ENCODE assay signal across 24 mouse cellular contexts in the genomic region with DNA sequence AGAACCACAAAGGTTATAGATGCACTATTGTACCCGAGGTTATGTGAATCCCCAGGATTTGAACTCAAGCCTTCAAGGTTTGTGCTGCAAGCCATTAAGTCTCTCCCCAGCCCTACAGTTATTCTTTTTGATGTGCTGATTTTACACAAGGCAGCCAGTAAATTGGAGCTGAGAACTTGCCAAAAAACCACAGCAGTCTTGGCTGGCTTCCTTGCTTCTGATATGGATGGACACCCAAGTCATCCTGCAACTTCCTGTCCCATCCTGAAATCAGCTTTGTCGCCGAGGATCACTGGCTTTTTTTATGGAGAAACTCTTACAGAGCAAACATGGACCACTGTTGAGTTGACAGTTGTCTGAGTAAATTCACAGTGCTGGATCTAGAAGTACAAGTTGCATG. TPM values are rescaled to one million over a fixed set of nuclear protein-coding genes. Genes with fewer than 3 reads are reported as not detected.
DNase-seq lines count a peak whose midpoint lies in the region; ATAC-seq and TF ChIP-seq lines count a peak whose summit lies in the region.
"Had no signal": no experiment of that assay in that cellular context is flagged by ENCODE, and none has a peak within 500 bp of the region (broad histone marks: within the 10 kb centered on the region; RNA-seq: fewer than 3 reads in every experiment).

No protein-coding gene starts in this region.

- ATAC-seq in lung, embryonic 14.5 days (ENCODE audit: insufficient read depth): no peak
- ATAC-seq: CD4-positive, CD25-positive, alpha-beta regulatory T cell, adult 4 months; forebrain, embryonic 14.5 days had no signal

- H3K9me3 ChIP-seq in lung, embryonic 14.5 days (ENCODE audit: low read depth, low read length): no peaks in the 10 kb centered on the region
- H3K9me3 ChIP-seq: embryonic facial prominence, embryonic 15.5 days; forebrain, embryonic 10.5 days; heart, embryonic 12.5 days; hindbrain, embryonic 10.5 days; hindbrain, embryonic 15.5 days had no signal

- no peaks in the 10 kb centered on the region for H3K27me3 ChIP-seq in lung, embryonic 14.5 days (ENCODE audit: insufficient read depth, low read length)
- H3K27me3 ChIP-seq: embryonic facial prominence, embryonic 15.5 days; hindbrain, embryonic 15.5 days had no signal

- WGBS in lung, embryonic 14.5 days: 42% methylated on average over 3 of the region's 3 CpGs

- no peaks in the 10 kb centered on the region for H3K36me3 ChIP-seq in lung, embryonic 14.5 days (ENCODE audit: insufficient read depth)
- H3K36me3 ChIP-seq: embryonic facial prominence, embryonic 15.5 days; forebrain, embryonic 10.5 days; G1E; heart, embryonic 12.5 days; hindbrain, embryonic 10.5 days; hindbrain, embryonic 15.5 days had no signal

- no peak overlapping the region for H3K4me3 ChIP-seq in lung, embryonic 14.5 days (ENCODE audit: low read depth, low read length)
- H3K4me3 ChIP-seq: embryonic facial prominence, embryonic 15.5 days; erythroblast, embryonic 14.5 days; forebrain, embryonic 10.5 days; gastrocnemius, adult 2 months; heart, embryonic 12.5 days; hindbrain, embryonic 10.5 days; hindbrain, embryonic 15.5 days had no signal

- no peak for TF ChIP-seq CTCF in lung, embryonic 14.5 days (IDR thresholded peaks at IDR 0.05; ENCODE audit: low read depth)

- H3K9ac ChIP-seq in lung, embryonic 14.5 days: no peak overlapping the region
- H3K9ac ChIP-seq: embryonic facial prominence, embryonic 15.5 days; heart, embryonic 12.5 days; hindbrain, embryonic 15.5 days had no signal

- H3K4me2 ChIP-seq in lung, embryonic 14.5 days: no peak overlapping the region
- H3K4me2 ChIP-seq: embryonic facial prominence, embryonic 15.5 days; heart, embryonic 12.5 days; hindbrain, embryonic 15.5 days had no signal

- H3K27ac ChIP-seq in lung, embryonic 14.5 days (ENCODE audit: low read depth): no peak overlapping the region
- H3K27ac ChIP-seq: embryonic facial prominence, embryonic 15.5 days; forebrain, embryonic 10.5 days; gastrocnemius, adult 2 months; hindbrain, embryonic 10.5 days had no signal

- peak; percentile 73 to 77 for DNase-seq in cerebellum, postnatal 10 days
- no peak for DNase-seq in cerebellum, adult 9-10 months
- peak; percentile 40 for DNase-seq in kidney, postnatal 14 days
- no peak for DNase-seq in kidney, postnatal 25 days
- peak; percentile 87 for DNase-seq in lung, embryonic 14.5 days
- no peak for DNase-seq in lung, postnatal 36 days
- no peak for DNase-seq in adrenal gland, adult (ENCODE audit: inconsistent age in 2 of 2, low spot score in 1 of 2)
- DNase-seq: adrenal gland, postnatal 10 days; B cell, adult 2 months; cerebellum, adult 18-20 months; embryo, embryonic 11 days; gastrocnemius, adult 2 months; gastrocnemius, postnatal 25 days had no signal

- H3K4me1 ChIP-seq in lung, embryonic 14.5 days (ENCODE audit: insufficient read depth): peaks cover 7% of the 10 kb centered on the region

RNA-seq across cellular contexts. Expression of gene Grk3, which starts 14.5 kb away (rescaled TPM):
- polyA plus RNA-seq in lung, embryonic 14.5 days (2014; fragmentation: Nextera tagmentation; extraction: Ambion mirVana): 14.1 and 15.0 TPM in 2 replicates
- polyA plus RNA-seq: G1E had no signal

RNA-seq across cellular contexts. Expression of gene Crybb2, which starts 39.8 kb away (rescaled TPM):
- not detected in 2 replicates for polyA plus RNA-seq in lung, embryonic 14.5 days (2014; fragmentation: Nextera tagmentation; extraction: Ambion mirVana)
- polyA plus RNA-seq: CD4-positive, CD25-positive, alpha-beta regulatory T cell, adult 4 months; embryonic facial prominence, embryonic 11.5 days; embryonic facial prominence, embryonic 15.5 days; erythroblast, embryonic 14.5 days; forebrain, embryonic 10.5 days; forebrain, embryonic 14.5 days; G1E; heart, embryonic 12.5 days; heart, embryonic 16.5 days; hindbrain, embryonic 10.5 days; hindbrain, embryonic 15.5 days had no signal

RNA-seq across cellular contexts. Expression of gene Crybb3, which starts 51.3 kb away (rescaled TPM):
- polyA plus RNA-seq in lung, embryonic 14.5 days (2014; fragmentation: Nextera tagmentation; extraction: Ambion mirVana): 0.46 and 1.1 TPM in 2 replicates
- polyA plus RNA-seq: CD4-positive, CD25-positive, alpha-beta regulatory T cell, adult 4 months; erythroblast, embryonic 14.5 days; G1E had no signal

Comparison
In these comparisons a context has a peak if more than half of its experiments do, and no peak if none do; other contexts are left out.
1. DNase-seq: peak in cerebellum, postnatal 10 days (2 of 2), kidney, postnatal 14 days (single experiment) and lung, embryonic 14.5 days (single experiment); none in cerebellum, adult 9-10 months (single experiment), kidney, postnatal 25 days (0 of 2), lung, postnatal 36 days (single experiment) and adrenal gland, adult (0 of 2).